Mouse (Mus musculus): ENCODE results near the gene Snx29.

- TF ChIP-seq POLR2A (IDR thresholded peaks at IDR 0.05; ENCODE audit: control insufficient read depth, extremely low read depth, insufficient read depth, low read length, poor library complexity) = no peak
- TF ChIP-seq CTCF (IDR thresholded peaks at IDR 0.05; ENCODE audit: borderline replicate concordance, control insufficient read depth, extremely low read depth, insufficient read depth, low read length, poor library complexity) = no peak
These were observed 137.5 kb downstream of the Snx29 start for GRCm38 (mm10) chr16:11460210-11460609.
